Mouse (Mus musculus) 3134 (cell line): ENCODE data around the gene Cyth2.

ENCODE experiments used
- DNase-seq: peaks from one replicate; pipeline ENCODE4 v3.0.0-alpha.2; 2011; ENCODE audit warnings: low spot score; ENCODE audit not compliant: insufficient read length; ENCODE audit errors: extremely low read depth

The Cyth2 gene

DNA sequence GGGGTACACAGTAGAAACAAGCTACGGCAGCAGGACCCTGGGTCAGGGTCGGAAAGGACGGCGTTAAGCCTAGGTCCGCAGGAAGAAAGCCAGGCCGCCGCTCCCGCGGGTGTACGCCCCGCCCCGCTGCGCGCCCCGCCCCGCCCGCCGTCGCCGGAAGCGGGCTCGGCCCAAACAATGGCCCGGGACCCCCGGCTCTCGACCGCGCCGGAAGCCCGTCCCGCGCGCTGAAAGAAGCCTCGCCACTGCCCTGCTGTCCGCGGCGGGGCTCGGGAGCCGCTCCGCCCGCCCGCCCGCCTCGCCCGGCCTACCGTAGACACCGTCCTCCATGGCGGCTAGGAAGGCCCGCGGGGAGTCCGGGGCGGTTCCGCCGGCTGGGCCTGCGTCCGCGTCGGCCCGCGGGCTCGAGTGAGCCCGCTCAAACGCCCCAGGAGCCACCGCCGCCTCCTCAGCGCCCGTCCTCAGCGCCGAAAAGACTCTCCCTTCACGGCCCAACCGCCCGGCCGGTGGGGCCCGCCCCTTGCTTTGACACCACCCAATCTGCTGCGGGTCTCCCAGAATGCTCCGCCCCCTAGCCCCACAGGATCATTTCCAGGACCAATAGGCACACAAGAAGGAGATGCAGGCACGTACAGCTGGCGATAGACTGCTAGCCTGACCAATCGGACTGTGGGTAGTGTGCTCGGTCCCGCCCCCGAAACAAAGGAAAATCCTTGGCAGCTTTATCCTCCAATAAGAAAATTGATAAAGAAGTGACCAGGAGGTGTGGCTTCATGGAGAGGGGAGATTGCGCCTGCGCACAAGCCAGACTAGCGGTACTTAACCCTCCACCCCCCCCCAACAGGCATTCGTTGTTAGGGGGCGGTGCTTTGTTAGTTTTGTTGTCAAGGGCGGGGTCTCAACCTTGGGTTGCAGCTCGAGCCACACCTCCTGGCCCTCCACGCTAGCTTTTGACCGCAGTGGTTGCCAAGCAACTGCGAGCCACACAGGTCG is at the start of gene Cyth2:
Cyth2 (minus strand) TSS at position 795 of the 993 bp plus-strand sequence.
- peak; percentile 95 for DNase-seq

DNA sequence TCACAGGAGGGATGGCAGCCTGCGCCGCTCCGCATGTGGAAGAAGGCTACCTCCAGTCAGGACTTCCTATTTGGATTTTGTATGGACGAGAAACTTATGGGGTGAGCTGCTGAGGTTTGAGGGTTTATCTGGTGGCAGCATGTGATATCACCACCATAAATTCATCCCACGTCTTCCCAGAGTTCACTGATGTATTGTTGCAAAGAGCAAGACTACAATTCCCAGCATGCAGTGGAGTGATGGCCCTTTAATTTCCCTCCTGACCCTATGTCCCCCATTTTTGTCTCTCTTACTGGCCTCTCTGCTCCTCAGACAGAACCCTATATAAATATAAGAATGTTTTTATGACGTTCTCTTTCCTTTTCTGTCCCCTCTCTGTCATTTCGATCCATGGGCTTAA is 48.4 kb upstream of the Cyth2 start:
- no peak for DNase-seq

DNA sequence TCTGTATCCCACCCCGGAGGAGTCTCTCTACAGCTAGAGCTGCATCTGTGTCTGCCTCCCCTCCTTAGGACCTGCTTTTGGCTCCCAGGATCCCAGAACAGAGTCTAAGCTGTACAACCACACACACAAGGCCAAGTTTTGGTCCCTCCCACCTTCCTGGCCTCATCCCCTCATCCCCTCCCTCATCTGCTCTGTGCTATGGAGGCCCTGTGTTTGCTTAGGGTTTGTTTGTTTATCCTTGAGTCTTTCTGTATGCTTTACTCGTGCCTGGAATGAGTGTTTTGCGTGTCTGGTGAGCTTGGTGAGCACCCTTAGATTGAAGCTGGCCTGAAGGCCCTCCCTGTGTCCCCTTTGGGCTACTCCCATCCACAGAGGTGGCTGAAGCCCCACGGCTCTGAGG is 44.6 kb upstream of the Cyth2 start:
- DNase-seq = no peak

DNA sequence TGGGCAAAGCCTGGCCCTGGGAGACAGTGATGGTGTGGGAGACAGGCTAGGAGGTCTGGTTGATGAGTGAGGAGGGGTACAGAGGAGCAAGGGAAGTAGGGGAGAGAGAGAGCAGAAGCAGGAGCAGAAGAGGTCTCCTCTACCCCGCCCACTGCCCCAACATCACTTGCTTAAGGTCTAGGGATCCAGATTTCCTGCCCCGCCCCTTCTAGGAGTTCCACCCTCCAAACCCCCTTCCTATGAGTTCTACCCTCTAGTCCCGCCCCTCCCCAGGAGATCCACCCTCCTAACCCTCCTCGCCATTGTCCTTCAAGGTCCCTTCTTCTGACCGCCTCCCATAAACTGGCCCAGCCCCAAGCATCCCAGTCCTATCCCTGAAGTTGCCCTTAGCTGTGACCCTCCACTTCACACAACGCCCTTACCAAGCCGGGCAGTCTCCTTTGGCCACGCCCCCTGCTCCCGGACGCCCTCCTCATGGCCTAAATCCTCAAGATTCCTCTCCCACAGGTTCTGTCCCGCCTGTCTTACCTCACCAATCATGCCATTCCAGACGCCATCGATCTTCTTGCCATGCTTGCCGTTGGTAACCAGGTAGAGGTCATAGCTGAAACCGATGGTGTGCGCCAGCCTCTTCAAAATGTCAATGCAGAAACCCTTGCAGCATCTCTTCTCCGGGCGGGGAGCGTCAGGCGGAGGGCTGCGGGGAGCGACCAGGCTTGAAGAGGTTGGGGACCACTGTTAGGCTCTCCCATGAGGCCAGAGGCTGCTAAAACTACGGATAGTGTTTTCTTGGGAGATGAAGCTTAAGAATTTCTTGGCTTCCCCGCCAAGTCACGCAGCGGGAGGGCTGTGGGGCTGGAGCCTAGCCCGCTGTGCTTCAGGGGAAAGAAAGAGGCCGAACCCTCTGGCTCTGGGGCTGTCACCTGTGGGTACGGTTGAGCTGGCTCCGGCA is 42.8 kb upstream of the Cyth2 start:
- no peak for DNase-seq

DNA sequence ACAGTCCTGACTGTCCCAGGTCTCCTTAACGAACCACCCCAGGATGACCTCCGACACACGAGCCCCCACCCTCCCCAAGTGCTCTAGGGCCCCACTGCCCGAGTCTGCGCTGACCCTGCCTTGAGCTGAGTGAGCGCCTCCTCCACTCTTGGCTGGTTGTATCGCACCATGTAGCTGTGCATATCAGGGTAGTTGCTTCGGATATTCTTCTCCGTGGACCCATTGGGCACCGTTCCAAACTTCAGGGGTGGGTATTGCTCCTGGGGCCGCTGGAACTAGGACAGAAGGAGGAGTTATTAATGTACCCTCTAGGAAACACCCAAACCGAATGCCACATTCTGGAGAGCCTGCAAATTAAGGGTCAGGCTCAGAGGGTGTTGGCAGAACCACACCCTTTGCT is 38.7 kb upstream of the Cyth2 start:
- DNase-seq = no peak

DNA sequence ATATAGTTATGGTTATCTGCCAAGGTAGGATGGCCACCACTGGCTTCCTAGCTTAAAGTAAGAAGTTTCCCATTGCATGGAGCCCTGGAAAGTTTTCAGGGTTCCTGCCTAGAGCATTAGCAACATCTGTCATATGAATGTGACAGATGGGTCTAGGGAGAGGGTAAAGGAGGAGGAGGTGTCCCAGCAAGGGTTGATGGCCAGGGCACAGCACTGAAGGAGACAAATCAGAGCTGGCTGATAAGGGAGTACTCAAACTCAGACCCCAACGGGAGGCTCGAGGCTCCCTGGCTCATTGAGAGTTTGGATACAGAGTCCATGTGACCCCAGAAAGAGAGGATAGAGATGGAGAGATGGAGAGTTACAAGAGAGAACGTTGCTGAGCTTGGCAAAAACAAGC is 36.3 kb upstream of the Cyth2 start:
- DNase-seq = no peak

DNA sequence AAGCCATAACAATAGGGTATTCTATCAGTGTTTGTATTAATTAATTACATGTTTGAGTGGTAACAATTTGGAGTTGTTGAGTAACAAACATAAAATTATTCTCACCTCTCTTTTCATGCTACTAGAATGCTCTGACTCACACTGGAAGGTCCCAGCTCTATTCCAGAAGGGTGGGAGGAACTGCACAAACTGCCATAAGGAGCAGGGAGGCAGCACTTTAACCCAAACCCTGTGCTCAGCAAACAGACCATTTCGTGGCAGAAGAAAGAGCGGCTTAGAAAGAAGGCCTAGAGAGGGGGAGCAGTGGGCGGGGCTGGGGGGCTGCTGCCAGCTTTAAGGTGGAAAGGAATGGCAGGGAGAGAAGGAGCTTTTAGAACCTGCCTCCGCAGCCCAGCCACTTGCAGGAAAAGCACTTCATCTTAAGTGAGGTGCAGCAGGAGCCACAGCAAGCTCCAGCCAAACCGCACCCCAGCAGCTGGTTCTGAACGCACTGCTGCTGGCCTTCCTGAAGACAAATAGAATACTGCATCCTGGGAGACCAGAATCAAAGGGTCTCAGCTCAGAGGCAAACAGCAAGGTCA is 34.2 kb upstream of the Cyth2 start:
- no peak for DNase-seq

DNA sequence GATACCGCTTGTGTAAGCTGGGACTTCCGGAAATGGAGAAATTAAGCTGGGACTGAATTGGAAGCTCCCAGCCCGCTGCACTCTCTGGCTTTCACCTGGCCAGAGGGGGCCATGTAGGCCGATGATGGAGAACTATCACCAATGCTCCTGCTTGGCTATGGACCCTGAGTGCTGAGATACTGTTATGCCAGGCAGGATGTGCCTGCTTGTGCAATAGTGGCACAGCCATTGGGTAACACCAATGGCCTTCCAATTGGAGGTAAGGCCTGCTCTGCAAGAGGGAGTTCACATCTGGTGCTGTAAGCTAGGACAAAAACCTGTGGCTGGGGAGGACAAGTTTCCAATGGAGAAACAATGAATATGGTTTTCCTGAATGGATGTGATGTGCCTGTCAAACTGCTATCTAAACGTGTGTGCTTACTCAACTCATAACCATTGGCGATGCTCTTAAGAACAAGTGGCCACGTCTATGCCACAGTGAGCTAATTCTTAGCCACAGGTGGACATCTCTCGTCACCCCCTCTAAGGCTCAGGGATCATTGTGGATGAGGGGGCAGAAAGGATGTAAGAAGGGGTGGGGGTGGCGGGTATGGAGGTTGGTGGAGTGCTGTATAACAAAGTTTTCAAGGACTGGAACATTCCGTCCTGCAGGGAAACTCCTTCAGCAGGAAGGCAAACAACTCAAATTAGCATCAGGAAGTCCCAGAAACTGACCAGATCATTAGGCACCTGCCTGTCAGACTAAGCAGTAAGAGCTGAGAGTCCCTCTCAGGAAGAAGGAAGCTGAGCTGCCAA is 28.8 kb upstream of the Cyth2 start:
- no peak for DNase-seq

DNA sequence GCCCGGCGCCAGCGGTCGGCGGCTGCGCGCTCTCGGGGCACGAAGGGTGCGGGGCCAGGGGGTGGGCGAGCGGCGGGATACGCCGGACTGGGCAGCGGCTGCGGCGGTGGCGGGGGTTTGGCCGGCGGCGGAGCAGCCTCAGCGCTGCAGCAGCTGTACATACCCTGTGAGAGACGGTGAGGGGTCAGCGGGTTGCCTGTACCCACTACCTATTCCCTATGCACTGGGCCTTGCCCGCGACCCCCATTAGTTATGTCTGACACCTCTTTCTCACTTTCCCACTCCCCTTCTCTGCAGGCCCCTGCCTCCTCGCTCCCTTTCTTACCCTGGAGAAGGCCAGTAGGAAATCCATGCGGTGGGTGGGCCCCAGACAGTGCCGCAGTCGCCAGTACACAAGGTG is 19.5 kb upstream of the Cyth2 start:
- DNase-seq = no peak

DNA sequence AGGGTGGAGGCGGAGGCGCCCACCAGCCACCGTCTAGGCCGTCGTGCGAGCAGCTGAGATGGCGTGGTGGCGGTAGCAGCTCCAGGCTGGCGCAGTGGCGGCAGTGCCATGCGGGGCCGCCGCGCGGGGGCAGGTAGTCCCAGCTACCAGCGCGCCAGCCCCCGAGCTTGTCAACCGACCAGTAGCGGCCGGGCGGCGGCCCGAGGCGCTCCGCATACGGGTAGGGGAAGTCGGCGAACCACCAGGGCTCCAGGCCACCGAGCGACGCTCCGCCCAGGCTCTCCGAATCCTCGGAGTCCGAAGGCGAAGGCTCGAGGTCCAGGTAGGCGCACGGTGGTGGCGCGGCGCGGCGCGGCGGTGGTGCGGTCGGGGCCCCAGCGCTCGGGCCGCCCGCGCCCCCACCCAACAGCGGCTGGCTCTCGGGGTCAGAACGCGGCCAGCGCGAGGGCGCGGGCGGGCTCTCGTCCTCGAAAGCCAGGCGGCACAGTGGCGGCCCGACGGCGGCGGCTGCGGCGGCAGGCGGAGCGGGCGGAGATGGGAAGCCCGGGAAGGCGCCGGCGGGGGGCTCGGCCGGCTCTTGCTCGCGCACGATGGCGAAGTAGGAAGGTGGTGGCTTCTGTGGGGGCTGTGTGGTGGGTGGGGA is 18.9 kb upstream of the Cyth2 start:
- no peak for DNase-seq

DNA sequence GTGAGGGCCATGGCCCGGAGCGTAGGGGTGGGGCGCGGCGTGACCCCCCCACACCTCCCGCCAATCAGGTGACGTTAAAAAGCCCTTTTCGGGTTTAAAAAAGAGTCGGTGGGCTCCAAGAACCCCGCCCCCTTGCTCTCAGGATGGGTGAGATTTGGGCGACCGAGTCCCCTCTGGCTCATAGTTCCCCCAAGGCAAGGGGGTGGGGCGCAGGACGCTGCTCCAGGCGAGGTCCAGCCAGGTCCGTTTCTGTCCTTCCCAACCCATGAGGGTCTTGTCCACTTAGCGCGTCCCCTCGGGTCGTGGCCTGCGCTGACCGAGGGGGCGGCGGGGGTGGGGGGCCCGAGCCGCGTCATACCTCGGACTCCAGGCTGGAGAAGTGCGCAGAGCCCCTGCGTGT is 18.0 kb upstream of the Cyth2 start:
- DNase-seq = no peak

DNA sequence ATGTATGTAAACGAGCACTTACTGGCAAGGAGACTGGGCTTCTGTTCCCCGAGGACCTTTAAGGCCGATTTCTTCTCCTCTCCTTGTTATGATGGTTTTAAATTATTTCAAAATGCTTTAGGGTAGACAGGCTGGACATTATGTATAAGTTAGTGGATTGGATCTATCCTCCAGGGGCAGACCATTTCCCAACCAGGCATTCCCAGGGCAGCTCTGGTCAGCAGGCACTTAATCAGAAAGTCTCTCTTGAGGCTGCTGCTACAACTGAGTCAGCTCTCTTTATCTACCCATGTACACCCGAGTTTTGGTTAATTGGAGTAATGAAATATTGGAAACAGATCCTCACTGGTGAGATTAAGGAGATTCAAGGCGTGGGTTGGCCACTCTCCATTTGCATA is 16.7 kb upstream of the Cyth2 start:
- no peak for DNase-seq

DNA sequence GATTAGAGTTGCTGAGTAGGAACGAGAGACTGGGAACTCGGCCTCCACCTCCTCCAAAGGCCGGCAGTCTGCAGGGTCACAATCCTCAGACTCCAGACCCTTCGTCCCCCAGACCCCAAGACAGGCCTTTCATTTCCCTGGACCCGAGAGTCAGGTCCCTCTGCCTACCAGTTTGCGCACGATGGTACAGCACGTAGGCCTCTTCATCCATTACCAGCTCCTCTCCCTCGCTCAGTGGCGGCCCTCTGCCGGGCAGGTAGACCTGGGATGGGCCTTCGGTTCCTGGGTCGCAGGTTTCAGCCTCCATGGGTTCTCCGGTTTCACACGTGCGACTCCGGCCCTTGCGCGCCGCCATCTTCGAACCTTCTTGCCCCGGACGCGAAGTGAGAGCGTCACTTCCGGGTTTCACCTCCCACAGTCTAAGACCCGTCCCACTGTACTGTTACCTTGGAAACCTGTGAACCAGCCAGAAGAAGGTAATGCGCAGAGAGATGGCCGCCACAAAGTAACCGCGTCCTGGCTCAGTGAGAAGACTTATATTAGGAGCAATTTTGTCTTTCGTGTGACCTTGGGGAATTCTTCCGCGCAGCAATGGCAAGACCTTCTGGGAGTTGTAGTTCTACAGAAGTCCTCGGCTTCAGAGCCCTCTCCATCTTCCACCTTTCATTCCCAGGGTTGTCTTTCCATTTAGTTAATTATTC is 16.2 kb upstream of the Cyth2 start, which contains the start of gene Grwd1:
Grwd1 (minus strand) TSS at position 518 of the 701 bp plus-strand sequence.
- DNase-seq = peak; percentile 81

DNA sequence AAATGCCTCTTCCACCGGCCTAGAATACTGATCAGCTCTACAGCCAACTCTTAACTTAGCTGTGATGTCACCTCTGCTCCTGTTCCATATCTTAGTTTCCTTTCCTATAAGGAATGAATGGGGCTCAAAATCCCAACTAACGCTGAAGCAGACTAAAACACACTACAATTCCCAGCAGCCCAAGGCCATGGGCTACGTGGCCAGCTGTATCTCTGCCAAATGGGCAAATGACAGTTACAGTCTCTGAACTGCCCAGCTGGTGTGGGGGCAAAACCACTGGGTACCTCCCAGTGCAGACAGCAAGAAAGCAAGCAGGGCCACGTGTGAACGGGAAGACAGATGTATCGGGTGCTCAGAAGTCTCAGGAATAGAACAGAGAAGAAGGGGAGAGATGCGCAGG is 12.2 kb upstream of the Cyth2 start:
- DNase-seq = no peak

DNA sequence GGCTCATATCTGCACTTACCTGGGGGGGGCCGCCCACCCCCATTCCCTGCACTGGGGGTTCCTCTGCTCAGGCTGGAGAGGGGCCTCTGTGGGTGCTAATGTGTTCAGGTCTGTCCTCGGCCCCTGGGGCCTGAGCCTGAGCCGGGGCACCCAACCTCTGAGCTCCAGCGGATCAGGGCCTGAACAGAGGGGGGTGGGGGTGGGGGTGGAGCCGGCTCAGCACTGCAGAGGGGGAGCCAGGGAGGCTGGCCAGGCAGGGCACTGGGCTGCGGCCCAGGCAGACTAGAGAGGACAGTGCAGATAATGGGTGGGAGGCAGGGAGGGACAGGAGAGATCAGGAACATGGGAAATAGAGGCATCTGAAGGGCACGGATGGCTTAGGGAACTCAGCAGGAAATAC is 10.2 kb upstream of the Cyth2 start, which contains the start of gene Kcnj14:
Kcnj14 (minus strand) TSS at position 185 of the 400 bp plus-strand sequence.
- no peak for DNase-seq

DNA sequence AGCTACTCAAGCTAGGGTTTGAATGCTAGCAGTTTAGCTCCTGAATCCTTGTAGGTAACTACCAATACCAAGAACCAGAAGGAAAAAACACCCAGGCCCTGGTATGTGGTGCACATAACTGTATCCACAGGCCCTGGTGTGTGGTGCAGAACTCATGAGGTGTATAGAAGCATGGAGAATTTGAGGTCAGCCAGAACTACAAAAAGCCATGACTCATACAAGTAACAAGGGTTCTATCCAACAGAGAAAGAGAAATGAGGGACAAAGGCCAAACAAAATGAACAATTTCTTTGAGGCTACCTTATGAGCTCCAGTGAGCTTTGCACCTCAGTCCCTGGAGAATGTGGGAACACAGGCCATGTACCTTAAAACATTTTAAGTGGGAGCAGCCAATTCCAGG is 6.5 kb upstream of the Cyth2 start:
- peak; percentile 66 for DNase-seq

DNA sequence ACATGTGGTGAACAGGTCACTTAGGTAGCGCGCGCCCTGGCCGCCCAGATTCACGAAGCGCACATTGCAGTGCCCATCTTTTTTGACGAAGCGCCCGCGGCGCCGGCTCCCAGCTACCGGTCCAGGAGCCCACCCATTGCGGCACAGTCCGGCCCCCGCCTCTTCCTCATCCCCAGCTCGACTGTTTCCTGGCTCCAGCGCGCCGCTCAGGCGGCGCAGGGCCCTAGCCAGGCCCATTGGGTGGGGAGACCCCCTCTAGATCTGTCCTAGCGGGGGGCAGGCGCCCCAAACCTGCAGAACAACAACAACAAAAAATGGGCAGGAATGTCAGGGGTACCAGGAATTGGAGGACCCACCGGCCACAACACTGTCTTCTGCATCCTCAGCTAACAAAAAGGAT is 5.5 kb upstream of the Cyth2 start:
- no peak for DNase-seq

DNA sequence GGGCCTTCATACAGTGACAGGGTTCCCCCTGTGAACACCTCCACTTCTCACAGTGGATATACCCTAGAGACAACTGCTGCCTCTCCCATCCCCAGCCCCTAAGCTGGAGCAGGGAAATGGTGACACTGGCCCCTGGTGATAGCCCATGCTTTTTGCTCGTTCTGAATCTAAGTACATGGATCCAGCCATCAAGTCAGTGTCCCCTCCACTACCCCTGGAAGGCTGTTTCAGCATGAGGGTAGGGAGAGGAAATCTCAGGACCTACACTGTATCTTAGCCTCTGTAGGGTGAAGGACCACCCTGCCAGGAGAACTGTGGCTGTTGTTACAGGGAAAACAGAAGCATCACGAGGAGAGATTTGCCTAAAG is 1.6 kb upstream of the Cyth2 start:
- DNase-seq = no peak
